Mouse (Mus musculus) ES-E14 (cell line): ENCODE results near the gene Myl9. TPM values are rescaled to one million over a fixed set of nuclear protein-coding genes. Genes with fewer than 3 reads are reported as not detected.

Source experiments
- DNase-seq: peaks from one replicate; pipeline ENCODE4 v3.0.0-alpha.2; 2013; ENCODE audit warnings: low read depth, low spot score
- H3K27ac ChIP-seq: 2 replicates; pipeline ENCODE4 v1.5.1; 2012; ENCODE audit warnings: low read depth, mild to moderate bottlenecking, low read length, moderate library complexity, mixed read lengths; ENCODE audit not compliant: poor library complexity, insufficient read depth, severe bottlenecking
- H3K36me3 ChIP-seq: 2 replicates; pipeline ENCODE4 v1.6.1; 2012; ENCODE audit warnings: mild to moderate bottlenecking, low read length, moderate library complexity, mixed read lengths; ENCODE audit not compliant: control insufficient read depth, poor library complexity, insufficient read depth, severe bottlenecking
- H3K4me1 ChIP-seq, 2 experiments: fragments of 150-350 bp in 1 of 2; sonication (generic) in 1 of 2; 2 replicates each; pipeline ENCODE4 v1.6.1; 2012; ENCODE audit warnings: low read length in 2 of 2, mild to moderate bottlenecking in 1 of 2, mixed read lengths in 1 of 2; ENCODE audit not compliant: control insufficient read depth in 2 of 2, insufficient read depth in 2 of 2, poor library complexity in 1 of 2
- H3K4me3 ChIP-seq, 2 experiments: fragments of 150-350 bp in 1 of 2; sonication (generic) in 1 of 2; 2 replicates each; pipeline ENCODE4 v1.5.1; 2012; ENCODE audit warnings: low read length in 2 of 2, low read depth in 1 of 2, mild to moderate bottlenecking in 1 of 2, mixed read lengths in 1 of 2; ENCODE audit not compliant: insufficient read depth in 1 of 2, poor library complexity in 1 of 2, severe bottlenecking in 1 of 2
- H3K9ac ChIP-seq: 2 replicates; pipeline ENCODE4 v1.6.1; 2012; ENCODE audit warnings: low read depth, mild to moderate bottlenecking, low read length, mixed read lengths; ENCODE audit not compliant: poor library complexity, insufficient read depth, severe bottlenecking
- H3K9me3 ChIP-seq: fragments of 150-350 bp; sonication (generic); 2 replicates; pipeline ENCODE4 v1.6.1; 2012; ENCODE audit warnings: low read depth, mild to moderate bottlenecking, low read length; ENCODE audit not compliant: control insufficient read depth, insufficient read depth
- CHD2 ChIP-seq: IDR thresholded peaks from 2 replicates; pipeline ENCODE4 v1.6.1; 2014; ENCODE audit warnings: mild to moderate bottlenecking, low read depth, low read length, inconsistent platforms
- HCFC1 ChIP-seq: IDR thresholded peaks from 2 replicates; pipeline ENCODE4 v1.6.1; 2012; ENCODE audit warnings: low read length, inconsistent platforms, borderline replicate concordance; ENCODE audit not compliant: insufficient read depth
- MAFK ChIP-seq: IDR thresholded peaks from 2 replicates; pipeline ENCODE4 v1.6.1; 2014; ENCODE audit warnings: mild to moderate bottlenecking, low read depth, low read length, inconsistent platforms; ENCODE audit not compliant: insufficient read depth
- ZC3H11A ChIP-seq: IDR thresholded peaks from 2 replicates; pipeline ENCODE4 v1.6.1; 2012; ENCODE audit warnings: low read depth, mild to moderate bottlenecking, inconsistent platforms, low read length, borderline replicate concordance
- ZNF384 ChIP-seq: IDR thresholded peaks from 2 replicates; pipeline ENCODE4 v1.6.1; 2012; ENCODE audit warnings: low read depth, low read length, inconsistent platforms
- in situ Hi-C, 2 experiments: fragments of 600-800 bp; cut with MboI; formaldehyde crosslinking; loops; one replicate each; pipeline ENCODE4 v1.15.1; 2025; ENCODE audit warnings: low sequenced_read_pairs in 2 of 2, inconsistent platforms in 1 of 2; ENCODE audit not compliant: unreplicated experiment in 2 of 2
- total RNA-seq: library from RNA; depleted of rRNA; stranded (reverse); fragments of 300-350 nt; gene quantifications from 2 replicates; pipeline ENCODE4 v1.2.3, GENCODE M21; 2012

Gene Myl9
- total RNA-seq, 1 experiment: 77.7 TPM

DNA sequence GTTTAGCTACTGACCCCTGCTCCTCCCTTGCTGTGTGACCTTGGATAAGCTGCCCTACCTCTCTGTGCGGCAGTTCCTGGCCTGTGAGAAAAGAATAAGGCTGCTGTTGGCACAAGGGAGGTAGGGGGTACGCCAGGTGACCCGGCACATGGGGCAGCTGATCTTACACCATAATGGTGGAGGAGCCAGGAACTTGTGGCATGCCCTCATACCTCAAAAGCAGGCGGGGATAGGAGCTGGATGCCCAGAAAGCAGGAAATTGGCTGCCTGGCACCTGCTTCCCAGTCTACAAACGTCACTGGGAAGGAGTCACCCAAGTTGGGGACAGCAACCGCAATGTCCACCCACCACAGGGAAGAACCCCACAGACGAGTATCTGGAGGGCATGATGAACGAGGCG lies 4.9 kb downstream of the Myl9 start:
- Histone ChIP-seq H3K4me1 (peaks cover 3 to 20% of the 10 kb centered on the region in 2 experiments; a peak in 1 of 4 replicates), H3K9ac (no peak overlapping the region), H3K36me3 (no peaks in the 10 kb centered on the region), H3K9me3 (no peaks in the 10 kb centered on the region), H3K4me3 (no peak overlapping the region), H3K27ac (no peak overlapping the region)
- no peak for TF ChIP-seq ZNF384
- no peak for TF ChIP-seq MAFK
- TF ChIP-seq CHD2: no peak
- no peak for TF ChIP-seq ZC3H11A
- TF ChIP-seq HCFC1: no peak
- in situ Hi-C loops: no loop called here
- DNase-seq: no peak

- H3K27ac ChIP-seq: no peak overlapping the region
- H3K9ac ChIP-seq: no peak overlapping the region
- H3K36me3 ChIP-seq: no peaks in the 10 kb centered on the region
- peaks cover 3 to 20% of the 10 kb centered on the region in 2 experiments; a peak in 1 of 4 replicates for H3K4me1 ChIP-seq
- no peaks in the 10 kb centered on the region for H3K9me3 ChIP-seq
- in situ Hi-C loops: no loop called here
- H3K4me3 ChIP-seq: peak overlapping the region; percentile 40 to 45; a peak in 2 of 4 replicates
- peak; percentile 59 for DNase-seq
- TF ChIP-seq ZC3H11A (no peak), ZNF384 (no peak), MAFK (no peak), CHD2 (no peak), HCFC1 (no peak)
Observed at GRCm38 (mm10) chr2:156780752-156781151, 5.5 kb downstream of the Myl9 start.

- H3K9me3 ChIP-seq: no peaks in the 10 kb centered on the region
- no peaks in the 10 kb centered on the region for H3K36me3 ChIP-seq
- no peak overlapping the region for H3K27ac ChIP-seq
- no peak overlapping the region for H3K9ac ChIP-seq
- in situ Hi-C loops: no loop called here
- DNase-seq: no peak
- no peak for TF ChIP-seq HCFC1
- TF ChIP-seq MAFK: no peak
- TF ChIP-seq ZC3H11A: no peak
- peaks cover 3 to 20% of the 10 kb centered on the region in 2 experiments; a peak in 1 of 4 replicates for H3K4me1 ChIP-seq
- no peak overlapping the region; a peak in 1 of 4 replicates for H3K4me3 ChIP-seq
Observed at GRCm38 (mm10) chr2:156781281-156781680, 6.1 kb downstream of the Myl9 start.

DNA sequence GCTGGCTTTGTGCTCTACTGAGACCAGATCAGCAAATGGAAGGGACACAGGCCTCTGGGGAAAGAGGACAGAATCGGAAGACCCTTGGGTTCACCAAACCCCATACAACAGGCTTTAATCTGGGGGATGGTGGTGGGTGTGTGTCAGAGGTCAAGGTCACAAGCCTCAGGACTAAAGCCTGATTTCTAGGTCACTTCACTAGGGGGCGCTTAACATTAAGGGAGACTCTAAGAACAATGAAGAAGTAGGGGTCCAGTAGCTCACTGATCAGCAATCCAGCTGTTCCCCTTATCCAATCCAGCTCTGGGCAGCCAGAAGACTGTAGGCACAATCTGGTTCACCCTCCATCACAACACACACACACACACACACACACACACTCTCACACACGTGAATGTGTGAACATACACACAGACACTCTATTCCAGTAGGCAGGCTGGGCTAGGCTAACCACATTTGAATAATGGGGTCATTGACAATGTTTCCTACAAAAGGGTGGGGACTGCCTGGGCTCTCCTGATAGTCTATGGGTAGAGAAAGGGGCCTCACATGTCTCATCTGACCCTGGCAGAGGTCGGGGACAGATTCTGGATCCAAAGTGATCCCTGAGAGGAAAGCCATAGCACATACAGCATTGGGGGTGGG lies 6.7 kb downstream of the Myl9 start:
- no peak for TF ChIP-seq HCFC1
- H3K4me3 ChIP-seq: no peak overlapping the region
- no peak overlapping the region for H3K27ac ChIP-seq
- in situ Hi-C loops: no loop called here
- peaks cover 3 to 20% of the 10 kb centered on the region in 2 experiments; a peak in 1 of 4 replicates for H3K4me1 ChIP-seq
- H3K36me3 ChIP-seq: no peaks in the 10 kb centered on the region
- peak; percentile 28 for DNase-seq
- H3K9ac ChIP-seq: no peak overlapping the region
- no peaks in the 10 kb centered on the region for H3K9me3 ChIP-seq
